Comparison of ENCODE assay signal across 9 mouse cellular contexts in the genomic region with DNA sequence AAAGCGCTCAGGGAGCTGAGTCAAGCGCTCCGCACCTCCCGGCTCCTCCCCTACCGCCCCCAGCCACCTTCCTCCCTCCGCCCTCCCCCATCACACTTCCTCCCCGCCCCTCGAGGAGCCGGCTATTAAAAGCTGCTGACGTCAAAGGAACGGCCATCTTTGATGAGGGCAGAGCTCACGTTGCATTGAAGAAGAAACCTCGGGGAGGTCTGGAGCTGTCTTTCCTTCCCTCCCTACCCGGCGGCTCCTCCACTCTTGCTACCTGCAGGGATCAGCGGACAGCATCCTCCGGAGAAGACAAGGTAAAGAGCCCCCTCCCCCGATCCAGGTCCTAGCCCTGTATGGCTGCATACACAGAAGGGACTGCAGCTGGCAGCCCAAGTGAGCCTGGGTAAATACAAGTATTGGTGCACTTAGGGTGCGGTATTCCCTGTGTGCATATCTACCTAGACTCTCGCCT. TPM values are rescaled to one million over a fixed set of nuclear protein-coding genes. Genes with fewer than 3 reads are reported as not detected.
DNase-seq lines count a peak whose midpoint lies in the region; ATAC-seq and TF ChIP-seq lines count a peak whose summit lies in the region.
"Had no signal": no experiment of that assay in that cellular context is flagged by ENCODE, and none has a peak within 500 bp of the region (broad histone marks: within the 10 kb centered on the region; RNA-seq: fewer than 3 reads in every experiment).

Snap25 (plus strand) TSS at position 155 of the 460 bp plus-strand sequence.

- no peaks in the 10 kb centered on the region for H3K4me1 ChIP-seq in liver, postnatal 0 days (ENCODE audit: insufficient read depth)

- H3K9ac ChIP-seq in liver, postnatal 0 days (replicated peaks) = no peak within 1 kb of the TSS

- peak; percentile 32 for DNase-seq in liver
- DNase-seq in liver, postnatal 0 days = no peak
- peak; percentile 93 to 95 for DNase-seq in cerebellum, postnatal 25 days
- peak; percentile 15 for DNase-seq in heart, postnatal 4 days
- DNase-seq in left cerebral cortex, postnatal 14 days (ENCODE audit: low spot score in 2 of 2) = peak; percentile 89 to 90
- DNase-seq in retina, embryonic 14.5 days (ENCODE audit: low spot score) = peak; percentile 93

- H3K27ac ChIP-seq in liver, postnatal 0 days (ENCODE audit: low read depth) = no peak within 1 kb of the TSS

- intact Hi-C loops in left cerebral cortex, postnatal 14 days (cut with DNase I) = loop anchor here (5.0 to 10.0 kb wide), 3 partner anchors 116 to 229 kb away; partner anchors contain the start of genes AL731706.1, Mkks and Slx4ip

- peaks cover 20% of the 10 kb centered on the region for H3K27me3 ChIP-seq in liver, postnatal 0 days (ENCODE audit: insufficient read depth, low read length)

- no peak within 1 kb of the TSS for H3K4me3 ChIP-seq in liver, postnatal 0 days (ENCODE audit: low read depth, low read length)

- no peak for TF ChIP-seq CTCF in liver, postnatal 0 days (IDR thresholded peaks at IDR 0.05; ENCODE audit: low read depth)

- no peak for TF ChIP-seq EP300 in liver, postnatal 0 days (IDR thresholded peaks at IDR 0.05; ENCODE audit: low read depth)

- H3K36me3 ChIP-seq in liver, postnatal 0 days (replicated peaks; ENCODE audit: insufficient read depth, low read length) = no peaks in the 10 kb centered on the region

- ATAC-seq in liver, postnatal 0 days = no peak
- no peak for ATAC-seq in inflammation-experienced regulatory T-cells, adult 6 months
- ATAC-seq in megakaryocyte-erythroid progenitor cell, adult 5-6 weeks (replicated peaks; ENCODE audit: low FRiP score, low TSS enrichment, poor library complexity, severe bottlenecking) = no peak

- H3K9me3 ChIP-seq in liver, postnatal 0 days (ENCODE audit: low read length) = no peaks in the 10 kb centered on the region

- H3K4me2 ChIP-seq in liver, postnatal 0 days (ENCODE audit: low read depth, low read length) = no peak within 1 kb of the TSS

- under 1% methylated on average over 20 of the region's 20 CpGs for WGBS in liver, postnatal 0 days (ENCODE audit: insufficient replicate concordance)

RNA-seq across cellular contexts. Expression of gene Snap25, which starts in this region (rescaled TPM):
- polyA plus RNA-seq in liver, postnatal 0 days (2015; fragmentation: Nextera tagmentation; extraction: Ambion mirVana) = 0.11 TPM in 1 of 2 replicates, not detected in the other
- under 1 TPM in 1 of 2 experiments, not detected in 1; 0.36 TPM for total RNA-seq in heart, postnatal 4 days (2021)
- total RNA-seq in left cerebral cortex, postnatal 14 days (2021) = 1,000 to 10,000 TPM; 1,628 to 1,639 TPM
- polyA plus RNA-seq in inflammation-experienced regulatory T-cells, adult 6 months (2017; shearing (Covaris generic)) = not detected
- total RNA-seq in megakaryocyte-erythroid progenitor cell, adult 5-6 weeks (2014; fragmentation: Nextera tagmentation) = not detected in 2 replicates
- total RNA-seq in megakaryocyte-erythroid progenitor cell, adult 5-6 weeks (2017) = not detected in 2 replicates
- total RNA-seq: neutrophil, adult 5-6 weeks had no signal

Comparison
In these comparisons a context has a peak if more than half of its experiments do, and no peak if none do; other contexts are left out.
1. RNA of gene Snap25 (total RNA-seq): 1,628 to 1,639 TPM in left cerebral cortex, postnatal 14 days; 0.36 TPM in heart, postnatal 4 days and not detected in megakaryocyte-erythroid progenitor cell, adult 5-6 weeks; every median in the first group is over 1,000 times any median in the second.
2. Peak in DNase-seq in heart, postnatal 4 days; RNA of the gene not detected or under 1 TPM.